Mouse (Mus musculus) common myeloid progenitor, adult 5-6 weeks (primary cell): ENCODE data around the gene Tbx21. TPM values are rescaled to one million over a fixed set of nuclear protein-coding genes. Genes with fewer than 3 reads are reported as not detected.

Experiments used
- ATAC-seq: replicated peaks from 2 replicates; pipeline ENCODE4 v1.8.0; 2016; ENCODE audit warnings: low read depth, mild to moderate bottlenecking, moderate TSS enrichment, inconsistent platforms; ENCODE audit not compliant: poor library complexity, severe bottlenecking
- total RNA-seq: library from RNA; stranded (forward); fragments of 200-1000, 187-1606 nt; gene quantifications from 2 replicates; pipeline ENCODE4 v1.2.3, GENCODE M21; 2017

Gene Tbx21
- total RNA-seq, 1 experiment from 2014 or later, result 0.59 TPM

DNA sequence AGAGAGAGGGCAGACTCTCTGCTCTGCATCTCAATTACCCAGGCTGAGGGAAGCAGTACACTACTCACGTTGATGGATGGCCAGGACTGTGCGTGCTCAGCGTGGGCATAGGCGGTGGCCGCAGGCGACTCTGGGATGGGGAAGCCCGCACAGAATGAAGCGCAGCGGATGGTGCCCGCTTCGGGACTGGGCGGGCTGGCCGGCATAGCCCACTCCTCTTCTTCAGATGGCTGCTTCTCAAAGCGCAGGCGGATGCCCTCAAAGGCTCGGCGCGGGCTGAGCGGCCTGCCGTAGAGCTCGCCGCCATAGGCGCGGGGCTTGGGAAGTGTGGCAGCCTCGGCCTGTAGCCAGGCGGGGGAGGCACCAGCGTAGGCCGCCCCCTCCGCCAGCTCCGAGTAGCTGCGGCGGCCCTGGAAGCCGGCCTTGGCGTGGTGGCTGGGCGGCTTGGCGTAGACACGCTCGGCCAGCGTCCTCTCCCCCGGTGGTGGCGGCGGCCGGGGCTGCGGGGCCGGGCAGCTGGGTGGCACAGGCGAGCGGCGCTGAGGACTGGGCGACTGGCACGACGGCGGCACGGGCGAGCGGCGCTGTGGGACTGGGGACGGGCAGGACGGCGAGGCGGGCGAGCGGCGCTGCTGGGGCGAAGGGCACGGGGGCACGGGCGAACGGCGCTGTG is 23.6 kb upstream of the Tbx21 start:
- ATAC-seq, result no peak

DNA sequence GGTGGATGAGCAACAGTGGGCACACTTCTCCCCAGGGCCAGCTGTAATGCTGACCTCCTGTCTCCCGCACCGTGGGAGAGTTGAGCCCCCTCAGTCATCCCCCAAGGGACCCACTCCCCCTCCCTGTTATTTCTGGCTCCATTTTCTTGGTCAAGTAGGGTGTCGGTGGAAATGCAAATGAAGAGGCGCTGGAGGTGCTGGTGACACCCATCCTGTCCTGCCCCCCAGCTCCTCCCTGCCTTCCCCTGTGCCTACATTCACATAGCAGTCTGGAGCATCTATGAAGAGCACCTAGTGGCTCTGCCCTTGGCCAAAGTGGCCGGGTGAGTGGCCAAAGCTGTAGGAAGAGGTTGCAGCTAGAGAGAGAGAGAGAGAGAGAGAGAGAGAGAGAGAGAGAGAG is 18.1 kb upstream of the Tbx21 start:
- no peak for ATAC-seq

- no peak for ATAC-seq
These were observed 17.1 kb upstream of the Tbx21 start for GRCm38 (mm10) chr11:97132185-97132584.

DNA sequence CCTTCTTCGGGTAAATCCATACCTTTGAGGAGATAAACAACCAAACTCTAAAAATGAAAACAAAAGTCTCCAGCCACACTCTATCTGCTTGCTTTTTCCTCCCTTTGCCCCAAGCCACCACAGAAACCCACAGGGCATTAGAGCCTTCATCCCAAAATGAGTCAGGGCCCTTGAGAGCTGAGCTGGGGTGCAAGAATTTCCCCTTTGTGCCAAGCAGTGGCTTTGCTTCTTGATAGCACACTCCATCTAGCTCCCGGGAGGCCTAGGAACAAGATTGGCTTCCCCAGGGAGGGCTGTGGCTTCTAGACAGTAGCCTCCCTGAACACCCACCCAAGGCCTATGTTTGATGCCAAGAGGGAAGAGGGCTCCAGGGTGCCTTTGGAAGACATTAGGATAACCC is 16.6 kb upstream of the Tbx21 start:
- no peak for ATAC-seq

DNA sequence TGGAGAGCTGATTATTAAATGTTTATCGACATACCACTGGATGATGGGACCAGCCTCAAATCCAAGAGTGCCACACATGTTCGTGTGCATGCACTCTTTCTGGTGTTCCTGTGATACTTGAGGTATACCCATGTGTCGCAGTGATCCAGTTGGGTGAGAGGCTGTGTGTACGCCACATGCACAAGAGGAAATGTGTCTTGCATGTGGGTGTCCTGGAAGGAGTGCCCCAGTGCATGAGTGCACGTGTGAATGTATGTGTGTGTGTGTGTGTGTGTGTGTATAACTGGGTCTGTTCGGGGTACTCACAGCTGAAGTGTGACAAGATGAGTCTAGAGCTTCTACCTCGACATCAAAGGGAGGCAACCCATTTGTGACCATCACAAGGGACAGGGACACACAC is 15.2 kb upstream of the Tbx21 start:
- ATAC-seq, result no peak

DNA sequence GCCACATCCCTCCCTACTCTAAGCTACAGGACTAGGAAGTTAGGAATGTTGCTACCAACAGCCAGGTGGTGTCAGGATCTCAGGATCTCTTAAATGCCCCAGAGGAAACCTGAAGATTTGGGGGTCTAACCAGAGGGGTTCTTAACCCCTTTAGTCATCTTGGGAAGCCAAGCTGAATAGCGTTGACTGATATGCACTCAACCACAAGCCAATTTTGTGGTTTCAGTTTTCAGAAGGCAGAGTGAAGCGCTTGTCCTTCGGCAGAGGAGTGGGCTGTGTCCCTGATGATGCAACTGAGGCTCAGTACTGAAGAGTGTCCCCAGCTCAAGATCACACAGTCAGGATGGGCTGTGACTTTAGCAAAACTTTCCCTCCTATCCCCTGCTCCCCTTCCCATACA is 13.8 kb upstream of the Tbx21 start:
- ATAC-seq, result peak; percentile 44

GRCm38 (mm10) chr11:97127470-97128223 is 12.5 kb upstream of the Tbx21 start:
- no peak for ATAC-seq

GRCm38 (mm10) chr11:97126645-97127468 is 11.7 kb upstream of the Tbx21 start:
- ATAC-seq, result peak; percentile 78

GRCm38 (mm10) chr11:97124266-97125036 is 9.3 kb upstream of the Tbx21 start:
- ATAC-seq, result no peak

- no peak for ATAC-seq
These were observed 8.3 kb upstream of the Tbx21 start for GRCm38 (mm10) chr11:97123282-97123890.

GRCm38 (mm10) chr11:97120641-97121040 is 5.5 kb upstream of the Tbx21 start:
- no peak for ATAC-seq

DNA sequence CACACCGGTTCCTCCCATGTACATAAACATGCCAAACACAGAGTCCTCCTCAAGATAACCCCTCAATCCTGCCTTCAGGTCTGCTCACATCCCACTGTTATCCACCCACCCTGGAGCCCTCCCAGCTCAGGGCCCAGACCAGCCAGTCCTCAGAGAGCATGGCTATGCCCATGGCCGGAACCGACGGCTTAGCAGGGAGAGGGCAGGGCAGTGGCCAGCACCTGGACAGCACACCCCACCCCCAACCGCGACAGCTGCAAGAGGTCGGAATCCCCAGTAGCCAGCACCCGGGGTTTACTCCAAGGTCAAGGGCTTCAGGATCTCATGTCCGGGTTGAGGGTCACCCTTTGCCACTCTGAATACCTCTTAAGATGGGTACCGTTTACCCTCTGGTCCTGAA is 5.1 kb upstream of the Tbx21 start:
- no peak for ATAC-seq

- ATAC-seq, result 0 out of 2 replicates have a peak, but pooled peaks have one; percentile 40
These were observed 666 bp upstream of the Tbx21 start for GRCm38 (mm10) chr11:97115797-97116196.

GRCm38 (mm10) chr11:97112519-97113125 is 2.5 kb downstream of the Tbx21 start:
- no peak for ATAC-seq

DNA sequence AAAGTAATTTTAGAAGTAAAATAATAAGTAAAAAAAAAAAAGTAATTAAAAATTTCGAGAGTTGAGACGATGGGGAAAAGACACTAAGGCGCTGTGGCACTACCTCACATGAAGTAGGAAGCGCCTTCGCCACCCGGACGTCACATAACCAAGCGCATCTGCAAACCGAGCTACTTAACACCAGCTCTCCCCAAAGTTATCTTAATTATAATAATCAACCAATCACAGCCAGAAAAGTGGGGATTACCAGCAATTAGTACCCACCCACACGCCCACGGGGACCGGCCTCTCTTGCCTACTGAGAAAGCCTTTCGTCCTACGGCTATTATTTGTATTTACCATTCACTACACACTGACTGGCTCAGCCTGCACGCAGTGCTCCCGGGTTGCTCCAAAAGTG is 6.2 kb downstream of the Tbx21 start:
- no peak for ATAC-seq

GRCm38 (mm10) chr11:97104091-97104483 is 11.0 kb downstream of the Tbx21 start:
- ATAC-seq, result no peak

DNA sequence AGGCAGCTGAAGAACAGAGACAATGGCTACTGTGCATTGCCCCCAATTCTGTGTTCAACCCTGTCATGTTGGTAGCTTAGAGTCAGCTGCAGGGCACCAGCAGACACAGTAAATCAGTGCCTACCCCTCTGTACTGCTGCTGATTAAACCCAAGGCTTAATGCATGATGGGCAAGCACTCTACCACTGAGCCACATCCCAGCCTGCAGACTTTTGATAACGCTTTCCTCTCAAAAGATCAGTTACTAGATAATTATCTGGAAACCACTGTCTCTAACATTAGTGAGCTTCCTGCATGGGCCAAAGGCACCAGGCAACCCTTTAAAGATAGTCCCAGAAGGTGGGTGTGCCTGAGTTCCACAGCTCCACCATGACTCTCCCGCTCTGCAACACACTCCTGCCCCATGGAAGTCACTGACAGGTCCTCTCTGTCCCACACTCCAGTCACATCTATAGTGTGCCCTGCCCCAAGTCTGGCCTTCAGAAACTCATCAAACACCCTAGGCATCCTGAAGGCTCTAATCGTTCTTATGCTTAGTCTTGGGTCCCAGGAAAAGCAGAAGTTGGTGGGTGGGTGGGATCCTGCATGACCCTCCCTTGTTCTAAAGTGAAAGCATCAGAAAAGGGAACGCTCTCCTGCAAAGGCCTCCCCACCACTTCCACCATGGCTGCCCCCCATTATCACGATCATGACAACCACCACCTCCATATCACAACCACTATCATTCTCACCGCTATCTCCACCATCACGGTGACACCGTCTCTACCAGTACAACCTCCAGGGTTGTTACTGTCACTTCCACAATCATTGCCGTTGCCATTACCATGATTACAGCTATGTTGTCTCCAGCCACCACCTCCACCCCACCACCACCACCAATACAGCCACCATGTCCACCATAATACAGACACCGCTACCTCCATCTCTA is 11.7 kb downstream of the Tbx21 start:
- peak; percentile 75 for ATAC-seq

GRCm38 (mm10) chr11:97101722-97102121 is 13.4 kb downstream of the Tbx21 start:
- peak; percentile 46 for ATAC-seq
